Mouse (Mus musculus) brain, embryonic 14.5 days (tissue): Measurements from ENCODE around the gene Pm20d1. TPM values are rescaled to one million over a fixed set of nuclear protein-coding genes. Genes with fewer than 3 reads are reported as not detected.

Source experiments
- DNase-seq: peaks from one replicate; pipeline ENCODE4 v3.0.0-alpha.2; 2011; ENCODE audit warnings: low read depth
- CTCF ChIP-seq: fragments of 200-500 bp; IDR thresholded peaks from 2 replicates; pipeline ENCODE4 v1.5.1; 2012; ENCODE audit warnings: inconsistent platforms, mild to moderate bottlenecking, moderate library complexity, borderline replicate concordance; ENCODE audit not compliant: insufficient read depth, insufficient read length; ENCODE audit errors: extremely low read depth
- POLR2A ChIP-seq: fragments of 200-500 bp; IDR thresholded peaks from 2 replicates; pipeline ENCODE4 v1.6.1; 2012; ENCODE audit warnings: mild to moderate bottlenecking, inconsistent platforms, borderline replicate concordance; ENCODE audit not compliant: poor library complexity, insufficient read depth, insufficient read length, severe bottlenecking; ENCODE audit errors: extremely low read depth
- polyA plus RNA-seq: library from polyadenylated mRNA; depleted of rRNA; stranded (reverse); fragments of >200 nt; gene quantifications from 2 replicates; pipeline ENCODE4 v1.2.3, GENCODE M21; 2012; rRNA removed

The Pm20d1 gene
- 0.19 and 0.43 TPM in 2 replicates for polyA plus RNA-seq

DNA sequence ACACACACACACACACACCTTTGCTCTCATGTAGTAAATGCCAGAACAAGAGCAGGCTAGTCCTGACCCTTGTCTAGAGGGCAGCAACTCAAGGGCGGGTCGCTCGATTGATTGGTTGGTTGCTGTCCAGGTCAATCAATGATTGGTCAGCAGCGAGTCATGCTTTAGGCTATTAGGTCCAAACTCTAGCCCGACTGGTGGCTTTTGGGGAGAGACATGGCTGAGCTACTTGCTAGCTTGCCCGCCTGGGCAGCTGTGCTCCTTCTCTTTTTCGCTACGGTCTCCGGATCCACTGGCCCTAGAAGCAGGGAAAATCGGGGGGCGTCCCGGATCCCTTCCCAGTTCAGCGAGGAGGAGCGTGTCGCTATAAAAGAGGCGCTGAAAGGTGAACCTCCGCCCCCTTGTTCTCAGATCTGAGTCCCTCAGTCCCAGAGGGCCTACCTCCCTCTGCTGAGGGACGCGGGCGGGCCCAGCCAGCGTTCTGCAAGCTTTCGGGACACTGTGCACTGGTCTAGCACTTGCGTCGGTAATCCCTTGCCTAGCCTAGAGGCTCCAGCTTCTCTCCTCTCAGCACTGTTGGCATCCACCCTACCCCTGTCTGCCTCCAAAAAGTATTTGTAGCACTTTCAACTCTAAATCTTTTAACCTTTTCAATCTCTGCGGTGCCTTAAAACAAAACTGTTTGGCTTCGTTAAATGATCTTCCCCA is at the start of gene Pm20d1:
TSS of gene Pm20d1 (plus strand) at position 180 of the 708 bp plus-strand sequence.
- peak; percentile 31 for DNase-seq
- no peak for TF ChIP-seq CTCF

DNA sequence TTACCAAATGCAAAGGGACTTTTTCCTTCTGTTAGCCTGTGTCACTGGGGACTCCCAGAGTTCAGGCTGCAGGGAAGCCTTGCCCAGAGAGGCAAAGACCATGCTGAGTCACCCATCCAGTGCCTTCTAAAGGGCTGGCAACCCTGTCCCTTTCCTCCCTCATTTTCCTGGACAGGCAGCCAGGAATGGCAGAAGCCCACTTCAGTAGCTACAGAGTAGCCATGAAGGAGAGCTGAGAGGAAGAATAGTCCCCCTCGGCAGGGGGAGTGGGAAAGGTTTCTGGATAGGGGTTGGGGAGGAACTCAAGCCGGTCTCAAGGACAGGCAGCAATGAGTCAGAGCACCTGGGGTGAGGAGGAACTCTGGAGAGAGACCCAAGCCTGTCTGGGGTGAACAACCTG is 49.4 kb upstream of the Pm20d1 start:
- DNase-seq: no peak
- TF ChIP-seq POLR2A (no peak), CTCF (no peak)

DNA sequence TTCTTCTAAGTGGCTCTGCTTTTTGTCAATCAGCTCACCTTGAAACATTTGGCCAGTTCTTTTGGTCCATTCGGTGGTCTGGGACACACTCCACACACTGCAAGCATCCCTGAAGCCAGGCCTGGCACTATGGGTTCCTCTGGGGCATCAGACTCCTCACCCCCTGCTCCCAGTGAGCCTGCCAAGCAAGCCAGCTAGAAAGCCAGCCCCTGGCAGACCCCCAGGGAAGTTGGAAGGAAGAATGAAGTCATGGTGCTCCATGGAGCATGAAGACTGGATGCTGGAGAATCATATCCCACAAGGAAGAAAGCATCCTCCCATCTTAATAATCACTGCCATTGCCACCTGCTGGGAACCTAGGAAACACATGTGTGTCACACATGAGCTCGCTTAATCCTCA is 48.5 kb upstream of the Pm20d1 start:
- TF ChIP-seq CTCF (no peak), POLR2A (no peak)
- no peak for DNase-seq

DNA sequence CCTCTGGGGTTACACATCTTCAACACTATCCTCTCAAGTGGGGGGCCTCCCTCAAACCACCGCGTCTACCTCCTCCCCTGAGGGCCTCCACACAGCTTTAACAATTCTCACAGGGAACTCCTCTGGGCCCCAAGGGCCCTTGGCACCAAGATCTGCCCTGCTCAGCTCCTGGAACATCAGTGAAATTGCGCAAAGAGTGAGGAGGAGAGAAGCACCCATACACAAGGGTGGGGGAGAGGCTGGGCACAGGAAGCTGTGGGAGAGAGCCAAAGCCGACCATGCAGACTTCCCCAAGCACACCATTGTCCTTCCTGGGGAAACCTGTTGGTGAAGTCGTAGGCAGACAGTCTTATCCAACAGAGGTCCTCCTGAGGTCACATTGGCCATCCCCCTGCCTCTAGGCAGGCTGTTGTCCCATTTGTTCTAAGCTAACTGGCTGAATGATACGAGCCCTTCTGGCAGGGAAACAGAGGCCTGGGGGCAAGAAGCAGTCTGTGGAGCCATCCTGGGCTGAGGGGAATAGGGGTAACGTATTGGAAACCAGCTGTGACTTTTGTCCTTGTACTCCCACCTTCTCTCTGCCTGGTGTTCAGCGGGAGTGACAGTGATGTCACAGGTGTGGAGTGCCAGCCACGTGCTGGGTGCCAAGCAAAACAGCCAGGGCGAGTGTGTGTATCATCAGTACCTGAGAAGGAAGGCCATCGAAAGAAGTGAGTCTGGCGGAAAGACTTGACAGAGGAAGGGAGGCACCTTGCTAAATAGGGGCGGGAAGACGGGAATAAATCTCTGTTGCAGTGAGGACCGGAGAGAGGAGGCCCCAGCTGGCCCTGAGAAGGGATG is 47.3 kb upstream of the Pm20d1 start:
- no peak for DNase-seq
- TF ChIP-seq POLR2A (no peak), CTCF (no peak)

DNA sequence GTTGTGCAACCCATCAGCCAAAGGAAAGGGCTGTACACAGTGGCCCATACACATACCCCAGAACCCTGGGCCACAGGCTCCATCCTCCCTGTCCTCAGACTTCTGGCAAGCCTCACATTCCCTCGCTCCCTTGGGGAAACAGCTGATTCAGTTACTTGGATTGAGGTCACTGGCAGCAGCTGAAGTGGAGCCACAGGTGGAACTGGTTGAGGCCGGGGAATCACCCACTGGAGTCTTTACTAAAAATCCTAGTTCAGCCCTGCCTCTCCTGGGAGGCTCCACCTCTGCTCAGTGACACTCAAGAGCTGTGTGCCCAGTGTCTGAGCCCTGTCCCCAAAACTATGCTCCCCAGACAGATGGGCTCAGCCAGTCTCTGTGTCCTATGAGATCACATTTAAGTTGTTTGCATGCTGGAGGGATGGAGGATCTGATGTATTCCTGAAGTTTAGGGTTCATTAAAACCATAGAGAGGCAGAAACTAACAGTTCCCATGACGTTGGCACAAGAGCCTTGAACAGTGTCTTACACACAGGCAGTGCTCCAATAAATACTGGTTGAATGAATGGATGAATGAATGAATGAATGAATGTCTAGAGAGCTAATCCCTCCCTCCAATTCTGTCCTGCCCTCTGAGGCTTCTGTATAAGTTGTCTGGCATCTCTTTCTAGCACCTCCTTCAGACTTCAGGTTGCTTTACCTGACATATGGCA is 45.8 kb upstream of the Pm20d1 start:
- TF ChIP-seq CTCF (no peak), POLR2A (no peak)
- no peak for DNase-seq

DNA sequence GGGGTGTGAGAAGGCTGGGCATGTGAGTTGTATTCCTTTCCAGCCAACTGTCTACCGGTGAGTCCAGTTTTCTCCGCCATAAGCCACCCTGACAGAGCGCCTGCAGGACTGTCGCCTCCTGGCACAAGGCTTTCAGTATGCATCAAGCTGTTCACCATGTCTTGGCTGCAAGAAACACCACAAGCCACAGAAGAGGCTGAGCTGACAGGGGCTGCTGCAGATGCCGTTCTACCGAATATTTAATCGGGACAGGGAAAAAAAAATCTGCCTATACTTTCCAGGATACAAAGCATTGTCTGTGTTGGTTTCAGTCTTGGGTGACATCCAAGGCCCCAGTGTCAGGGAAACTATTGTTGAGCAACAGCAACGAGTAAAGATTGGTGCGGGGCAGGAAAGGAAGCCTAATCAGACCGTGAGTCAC is 45.3 kb upstream of the Pm20d1 start:
- peak; percentile 77 for DNase-seq
- TF ChIP-seq CTCF (no peak), POLR2A (no peak)

DNA sequence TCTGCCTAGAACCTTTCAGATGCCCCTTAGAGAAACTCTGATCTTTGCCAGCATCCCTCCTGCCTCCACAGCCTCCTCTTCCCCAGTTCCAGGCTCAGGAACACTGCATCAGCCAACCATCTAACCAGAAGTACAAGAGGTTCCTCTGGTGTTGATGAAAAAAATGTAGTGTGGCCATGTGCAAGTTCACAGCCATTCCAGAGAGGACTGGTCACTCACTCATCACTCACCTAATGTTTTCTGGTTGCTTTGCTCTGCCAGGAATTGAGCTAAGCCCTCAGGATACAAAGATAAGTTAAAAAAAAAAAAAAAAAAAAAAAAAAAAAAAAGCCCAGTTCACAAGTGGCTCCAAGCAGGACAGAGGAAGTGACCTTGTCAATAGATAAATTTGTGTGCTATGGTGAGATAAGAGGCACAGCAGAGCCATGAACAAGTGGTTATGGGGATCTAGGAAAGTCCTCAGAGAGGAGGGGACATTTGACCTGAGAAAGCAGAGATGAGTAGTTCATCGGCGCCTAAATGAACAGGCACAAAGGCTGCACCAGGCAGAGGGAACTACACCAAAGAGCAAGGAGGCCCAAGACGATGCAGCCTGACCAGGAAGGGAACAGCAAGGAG is 42.9 kb upstream of the Pm20d1 start:
- TF ChIP-seq CTCF: no peak
- no peak for DNase-seq

DNA sequence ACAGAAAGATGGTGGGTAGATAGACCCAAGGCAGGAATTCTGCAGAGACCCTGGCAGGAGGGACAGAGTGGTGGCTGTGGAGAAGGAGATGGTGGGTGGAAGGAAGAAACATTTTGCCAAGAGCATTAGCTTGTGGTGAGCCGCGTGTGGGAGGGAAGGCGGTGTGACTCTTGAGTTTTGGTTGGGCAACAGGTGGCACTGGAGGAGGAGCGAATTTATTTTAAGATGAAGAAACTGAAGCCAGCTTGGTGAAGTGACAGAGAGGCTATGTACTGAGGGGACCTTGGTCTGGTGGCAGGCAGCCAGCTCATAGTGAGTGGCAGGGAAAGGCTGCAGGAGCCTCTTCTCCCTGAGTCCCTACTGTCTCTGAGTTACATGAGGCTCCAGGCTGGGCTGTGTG is 42.3 kb upstream of the Pm20d1 start:
- no peak for DNase-seq
- TF ChIP-seq POLR2A (no peak), CTCF (no peak)

DNA sequence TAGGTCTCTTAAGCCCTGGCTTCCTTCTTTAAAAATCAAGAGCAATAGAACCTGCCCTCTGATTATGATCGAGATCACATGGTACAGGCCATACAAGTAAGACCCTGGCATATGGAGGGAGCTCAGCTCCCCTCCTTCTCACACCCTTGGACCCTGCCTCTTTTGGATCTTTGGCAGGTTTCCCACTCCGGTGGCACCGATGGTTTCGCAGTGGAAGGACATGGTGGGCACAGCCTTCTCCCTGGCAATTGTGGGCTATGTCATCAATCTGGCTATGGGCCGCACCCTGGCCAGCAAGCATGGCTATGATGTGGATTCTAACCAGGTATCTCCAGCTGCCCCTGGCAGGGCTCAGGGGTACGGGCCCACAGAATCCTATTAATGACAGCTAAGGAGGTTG is 40.0 kb upstream of the Pm20d1 start:
- DNase-seq: no peak
- no peak for TF ChIP-seq POLR2A
- TF ChIP-seq CTCF: no peak

DNA sequence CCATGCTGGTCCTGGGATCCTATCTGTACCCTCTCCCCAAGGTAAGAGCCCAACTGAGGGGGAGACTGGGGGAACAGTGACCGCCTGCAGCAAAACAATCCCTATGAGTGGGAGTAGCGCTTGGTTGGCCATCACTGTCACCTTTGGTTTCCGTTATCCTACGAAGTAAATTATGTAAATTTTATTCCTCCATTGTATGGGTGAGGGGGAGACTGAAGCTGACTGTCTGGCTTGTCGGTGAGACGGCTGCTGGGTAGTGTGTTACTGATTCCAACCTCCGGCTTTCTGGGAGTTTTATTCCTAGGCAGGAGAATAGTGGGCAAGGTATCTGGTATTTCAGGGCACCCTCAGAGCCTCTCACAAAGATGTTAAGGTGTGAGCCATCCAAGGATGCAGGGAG is 38.4 kb upstream of the Pm20d1 start:
- TF ChIP-seq POLR2A: no peak
- TF ChIP-seq CTCF: no peak
- DNase-seq: no peak
